Mouse (Mus musculus) cerebellum, adult 9-10 months (tissue): ENCODE results near the gene Cd300ld3.

Experiments
- DNase-seq: peaks from one replicate; pipeline ENCODE4 v3.0.0; 2022

Cd300ld3 gene

GRCm38 (mm10) chr11:115048259-115048658 lies at the start of gene Cd300ld3:
Cd300ld3 (minus strand) TSS chr11:115048409.
- DNase-seq: peak; percentile 62

DNA sequence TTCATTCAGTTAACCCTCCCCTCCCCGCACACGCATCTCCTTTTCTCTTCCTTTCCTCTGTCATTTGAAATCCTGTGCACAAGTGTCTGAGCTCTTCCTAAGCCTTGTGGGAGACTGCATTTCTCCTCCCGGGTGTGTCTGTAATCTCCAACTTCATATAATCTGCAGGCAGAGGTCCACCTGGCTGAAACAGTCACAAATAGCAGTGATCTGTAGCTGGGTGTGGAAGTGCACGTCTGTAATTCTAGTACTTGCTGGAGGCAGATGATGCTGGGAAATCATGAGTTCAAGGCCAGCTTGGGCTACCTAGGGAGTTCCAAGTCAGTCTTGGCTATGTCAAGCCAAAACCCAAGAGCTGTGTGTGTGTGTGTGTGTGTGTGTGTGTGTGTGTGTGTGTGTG lies 43.9 kb upstream of the Cd300ld3 start:
- DNase-seq: peak; percentile 64

DNA sequence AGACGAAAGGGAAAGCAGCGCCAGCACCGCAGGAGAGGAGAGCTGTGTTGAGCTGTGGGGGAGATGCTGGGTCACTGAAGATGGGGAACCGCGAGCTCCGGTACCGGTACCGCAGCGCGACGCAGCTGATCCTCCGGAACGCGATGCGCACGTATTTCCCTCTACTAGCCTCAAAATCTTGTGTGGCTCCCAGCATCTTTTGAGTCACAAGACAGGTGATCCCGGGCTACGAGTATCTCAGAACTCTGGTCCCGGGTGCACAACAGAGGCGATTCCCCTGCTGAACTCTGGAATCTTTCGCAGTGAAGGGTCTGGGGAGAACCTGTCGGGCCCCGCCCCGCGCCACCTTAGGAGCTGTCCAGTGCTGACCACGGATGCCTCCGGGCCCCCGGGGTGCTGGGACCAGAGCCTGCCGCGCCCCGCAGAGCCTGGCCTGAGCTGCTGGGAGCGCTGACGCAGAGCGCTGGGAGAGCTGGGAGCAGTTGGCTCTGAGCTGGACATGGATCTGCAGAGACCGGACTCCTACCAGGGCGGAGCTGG lies 43.2 kb upstream of the Cd300ld3 start, which contains the start of gene Rab37:
Gene Rab37 (plus strand): TSS at position 70 of the 540 bp plus-strand sequence.
- DNase-seq: peak; percentile 78

DNA sequence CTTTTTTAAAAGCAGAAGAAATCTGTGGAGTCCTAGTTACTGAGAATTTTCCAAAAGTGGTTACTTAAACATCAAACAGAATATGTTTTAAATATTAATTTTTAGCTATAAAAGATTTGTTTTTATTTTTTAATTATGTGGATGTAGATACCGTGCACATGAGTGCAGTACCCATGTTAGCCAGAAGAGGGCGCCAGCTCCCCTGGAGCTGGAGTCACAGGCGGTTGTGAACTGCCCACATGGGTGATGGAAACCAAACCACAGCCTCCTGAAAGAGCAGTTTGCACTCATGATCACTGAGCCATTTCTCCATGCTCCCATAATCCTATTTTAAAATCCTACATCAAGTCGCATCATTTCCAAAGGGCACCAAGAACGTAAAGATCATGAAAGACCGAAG lies 41.6 kb upstream of the Cd300ld3 start:
- DNase-seq: no peak

GRCm38 (mm10) chr11:115086213-115086612 lies 38.0 kb upstream of the Cd300ld3 start:
- no peak for DNase-seq

GRCm38 (mm10) chr11:115085064-115085463 lies 36.9 kb upstream of the Cd300ld3 start:
- DNase-seq: no peak

- peak; percentile 70 for DNase-seq
Measured at GRCm38 (mm10) chr11:115084595-115084994, 36.4 kb upstream of the Cd300ld3 start.

DNA sequence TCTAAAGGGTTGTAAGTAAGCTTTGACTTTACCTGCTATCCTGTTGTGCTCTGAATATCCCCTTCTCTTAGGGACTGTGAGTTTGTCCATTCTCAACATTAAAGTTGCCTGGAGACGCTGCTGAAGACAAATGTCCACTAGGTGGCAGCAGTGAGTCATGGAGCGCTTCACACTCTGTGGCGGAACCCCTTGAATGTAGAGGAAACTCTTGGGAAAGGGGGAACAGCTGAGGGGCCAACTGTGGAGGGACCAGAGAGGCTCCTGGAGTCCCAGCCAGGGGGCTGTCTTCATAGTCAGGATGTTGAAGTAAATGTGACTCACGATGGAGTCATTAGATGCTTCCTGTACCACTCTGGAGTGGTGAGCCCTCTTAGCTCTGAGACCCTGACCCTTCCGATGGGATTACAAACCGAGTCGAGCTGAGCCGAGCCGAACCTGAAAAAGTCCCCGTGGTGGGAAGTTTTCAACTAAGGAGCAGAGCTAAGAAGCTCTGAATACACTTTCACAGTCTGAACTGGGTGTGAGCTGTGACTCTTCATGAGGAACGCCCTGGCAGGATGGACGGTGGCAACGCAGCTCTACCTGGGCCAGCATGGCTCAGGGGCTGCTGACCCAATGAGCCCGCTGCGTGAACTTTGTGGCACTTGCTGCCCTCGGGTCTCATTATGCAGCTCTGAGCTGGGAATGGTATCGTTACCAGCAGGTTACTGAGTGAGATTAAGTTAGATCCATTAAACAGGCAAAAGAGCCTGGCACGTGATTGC lies 35.3 kb upstream of the Cd300ld3 start:
- DNase-seq: peak; percentile 88

- DNase-seq: no peak
Measured at GRCm38 (mm10) chr11:115082196-115082595, 34.0 kb upstream of the Cd300ld3 start.

DNA sequence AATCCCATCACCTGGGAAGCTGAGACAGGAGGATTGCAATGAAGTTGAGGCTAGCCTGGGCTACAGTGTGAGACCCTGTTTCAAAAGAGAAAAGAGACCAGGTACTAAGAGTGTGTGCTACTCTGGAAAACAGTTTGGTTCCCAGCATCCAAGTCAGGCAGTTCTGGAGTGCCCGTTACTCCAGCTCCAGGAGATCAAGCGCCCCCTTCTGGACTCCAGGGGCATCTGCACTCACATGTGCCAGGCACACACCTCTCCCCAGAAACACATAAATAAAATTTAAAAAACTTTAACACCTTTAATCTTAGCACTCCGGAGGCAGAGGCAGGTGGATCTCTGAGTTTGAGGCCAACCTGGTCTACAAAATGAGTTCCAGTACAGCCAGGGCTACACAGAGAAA lies 33.2 kb upstream of the Cd300ld3 start:
- DNase-seq: no peak

- peak; percentile 87 for DNase-seq
Measured at GRCm38 (mm10) chr11:115080886-115081285, 32.7 kb upstream of the Cd300ld3 start.

DNA sequence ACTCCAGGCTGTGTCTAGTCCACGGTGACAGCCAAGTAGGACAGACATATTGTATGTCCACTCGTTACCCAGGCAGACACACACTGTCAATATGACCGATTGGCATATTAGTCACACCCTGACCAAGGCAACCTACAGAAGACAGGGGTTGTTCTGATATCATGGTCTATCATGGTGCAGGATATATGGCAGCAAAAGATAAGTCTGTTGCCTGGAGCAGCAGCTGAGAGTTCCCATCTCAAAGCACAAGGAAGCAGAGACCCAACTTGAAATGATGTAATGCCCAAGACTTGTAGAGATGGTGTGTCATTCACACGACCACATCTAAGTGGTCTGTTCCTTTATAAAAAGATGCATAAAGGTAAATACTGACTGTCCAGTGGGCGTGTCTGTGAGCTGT lies 30.5 kb upstream of the Cd300ld3 start:
- DNase-seq: no peak

GRCm38 (mm10) chr11:115077436-115077835 lies 29.2 kb upstream of the Cd300ld3 start:
- DNase-seq: no peak

- no peak for DNase-seq
Measured at GRCm38 (mm10) chr11:115075859-115076258, 27.6 kb upstream of the Cd300ld3 start.

GRCm38 (mm10) chr11:115075407-115075806 lies 27.2 kb upstream of the Cd300ld3 start:
- no peak for DNase-seq

GRCm38 (mm10) chr11:115073002-115073401 lies 24.8 kb upstream of the Cd300ld3 start:
- DNase-seq: no peak

DNA sequence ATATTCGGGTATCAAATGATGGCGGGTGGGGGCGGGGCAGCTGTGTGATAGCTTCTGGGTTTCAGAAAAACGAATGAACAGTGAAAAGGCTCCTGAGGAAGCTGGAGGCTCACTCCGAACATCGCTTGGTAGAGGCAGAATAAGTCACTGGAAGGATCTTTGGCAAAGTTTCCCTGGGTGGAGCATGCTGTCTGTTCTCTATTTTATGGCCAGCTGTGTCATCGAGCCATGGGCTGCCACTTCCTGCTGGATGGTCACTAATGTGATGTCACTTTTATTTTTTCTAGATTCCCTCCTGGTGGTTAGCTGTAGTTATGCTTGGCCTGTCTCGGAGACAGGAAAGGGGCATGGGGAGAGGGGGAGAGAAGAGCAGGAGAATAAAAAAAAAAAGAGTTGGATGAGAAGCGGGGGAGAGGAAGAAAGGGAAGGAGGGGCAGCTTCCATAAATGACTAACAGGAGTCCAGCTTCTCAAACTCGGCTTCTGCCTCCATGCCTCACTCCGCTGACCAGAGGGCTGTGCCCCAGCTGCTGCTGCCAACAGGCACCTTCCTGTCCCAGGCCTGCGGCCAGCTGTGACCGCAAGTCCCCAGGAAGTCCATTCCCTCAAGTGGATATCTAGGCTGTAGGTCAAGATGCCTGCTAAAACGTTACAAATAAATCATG lies 23.6 kb upstream of the Cd300ld3 start:
- DNase-seq: no peak

- DNase-seq: no peak
Measured at GRCm38 (mm10) chr11:115071015-115071551, 22.9 kb upstream of the Cd300ld3 start.

DNA sequence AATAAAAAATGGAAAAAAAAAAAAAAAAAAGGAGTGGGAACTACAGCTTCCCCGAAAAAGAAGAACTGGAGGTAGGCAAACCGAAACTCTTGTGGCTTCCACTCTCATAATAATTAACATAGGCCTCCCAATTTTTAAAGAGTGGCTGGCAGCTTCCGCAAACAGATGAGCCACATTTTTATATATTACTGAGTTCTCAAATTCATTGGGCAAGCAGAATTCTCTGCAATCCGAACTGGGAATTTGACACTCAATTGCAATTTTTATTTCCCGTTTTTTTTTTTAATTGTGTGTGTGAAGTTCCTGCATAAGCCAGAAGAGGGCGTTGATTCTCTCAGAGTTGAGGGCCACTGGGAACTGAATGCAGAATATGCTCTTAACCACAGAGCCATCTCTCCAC lies 18.6 kb upstream of the Cd300ld3 start:
- no peak for DNase-seq

DNA sequence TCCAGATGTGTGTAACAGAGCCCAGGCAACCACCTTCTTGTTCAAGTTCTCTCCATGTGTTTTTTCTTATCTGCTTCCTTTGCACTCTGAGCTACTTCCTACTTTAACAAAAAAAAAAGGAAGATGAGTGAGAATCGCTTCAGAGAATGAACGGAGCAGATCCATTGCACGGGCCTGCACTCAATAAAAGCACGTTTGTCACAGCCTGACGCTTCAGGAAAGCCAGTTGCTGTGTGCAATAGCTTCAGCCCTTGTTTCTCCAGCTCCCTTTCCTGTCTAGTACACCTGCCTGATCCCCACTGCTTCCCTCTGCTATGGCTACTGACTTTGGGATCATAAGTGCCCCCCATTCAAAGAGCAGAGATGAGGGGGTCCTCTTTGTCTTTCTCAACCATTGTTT lies 13.9 kb upstream of the Cd300ld3 start, which contains the start of gene Cd300e:
Gene Cd300e (minus strand): TSS at position 101 of the 400 bp plus-strand sequence.
- DNase-seq: no peak

DNA sequence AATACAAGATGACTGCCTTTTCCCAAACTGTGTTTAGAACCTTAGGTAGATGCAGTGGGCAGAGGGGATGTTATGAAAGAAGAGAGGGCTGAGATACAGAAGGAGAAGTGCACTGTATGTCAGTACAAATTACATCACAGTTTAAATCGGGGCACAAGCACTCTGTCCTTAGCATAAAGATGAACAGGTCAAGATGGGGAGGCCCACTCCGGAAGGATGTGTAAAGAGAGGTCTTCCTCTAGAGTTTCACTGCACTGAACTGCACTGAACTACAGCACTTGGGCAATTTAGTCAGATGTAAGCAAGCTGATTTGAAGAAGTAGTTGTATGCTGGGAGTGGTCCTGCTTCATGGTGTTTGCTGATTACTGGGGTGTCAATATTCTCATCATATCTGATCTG lies 11.6 kb upstream of the Cd300ld3 start:
- no peak for DNase-seq

- DNase-seq: no peak
Measured at GRCm38 (mm10) chr11:115058701-115059100, 10.5 kb upstream of the Cd300ld3 start.

DNA sequence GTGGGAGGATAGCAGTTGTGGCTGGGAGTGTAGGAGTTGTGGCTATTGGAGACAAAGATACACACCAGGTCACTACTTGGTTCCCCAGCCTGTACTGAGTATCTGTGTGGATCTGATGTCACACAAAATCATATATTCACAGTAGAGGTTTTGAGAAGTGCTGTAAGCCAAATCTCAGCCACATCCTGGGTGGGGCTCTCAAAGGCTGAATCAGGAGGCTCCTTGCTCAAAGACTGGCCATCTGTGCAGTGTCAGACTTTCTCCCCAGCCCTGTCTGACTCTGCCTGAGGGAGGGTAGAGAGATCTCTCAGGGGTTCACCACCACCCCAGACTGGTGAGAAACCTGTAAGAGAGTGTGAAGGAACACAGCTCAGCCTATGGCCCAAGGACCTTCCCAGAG lies 6.3 kb upstream of the Cd300ld3 start:
- no peak for DNase-seq

DNA sequence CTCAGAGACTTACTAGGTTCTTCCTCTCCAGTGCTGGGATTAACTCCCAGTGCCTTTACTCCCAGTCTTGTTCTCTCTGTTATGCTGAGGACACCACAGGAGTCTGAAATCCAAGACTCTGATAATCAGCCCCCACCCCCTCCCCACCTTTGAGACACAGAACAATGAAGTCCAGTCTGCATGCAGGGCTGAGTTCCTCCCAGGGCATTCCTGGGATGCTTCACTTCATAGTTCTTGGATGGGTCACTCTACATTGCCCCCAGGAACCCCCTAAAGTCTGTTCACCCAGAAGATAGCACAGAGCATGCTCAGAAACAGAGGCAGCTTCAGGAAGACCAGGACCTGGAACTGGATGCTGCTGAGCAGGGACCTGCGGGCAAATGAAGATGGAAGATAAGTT lies 4.8 kb upstream of the Cd300ld3 start:
- DNase-seq: no peak
